Mouse (Mus musculus): Measurements from ENCODE around the gene Akt1s1.

Gene Akt1s1

GRCm38 (mm10) chr7:44848561-44849415 lies at the start of gene Akt1s1, which contains the start of gene Tbc1d17:
Gene Akt1s1, plus strand, starts transcription at chr7:44848991.
Gene Tbc1d17, minus strand, starts transcription at chr7:44849079.
- DNase-seq (ENCODE audit: extremely low read depth, insufficient read length, low spot score), result peak; percentile 99

GRCm38 (mm10) chr7:44808927-44809326 lies 39.9 kb upstream of the Akt1s1 start:
- no peak for DNase-seq (ENCODE audit: extremely low read depth, insufficient read length, low spot score)

GRCm38 (mm10) chr7:44809466-44809865 lies 39.3 kb upstream of the Akt1s1 start:
- DNase-seq (ENCODE audit: extremely low read depth, insufficient read length, low spot score), result no peak

- no peak for DNase-seq (ENCODE audit: extremely low read depth, insufficient read length, low spot score)
These were observed 38.4 kb upstream of the Akt1s1 start for GRCm38 (mm10) chr7:44810365-44810764.

- DNase-seq (ENCODE audit: extremely low read depth, insufficient read length, low spot score), result no peak
These were observed 37.8 kb upstream of the Akt1s1 start for GRCm38 (mm10) chr7:44810819-44811557.

- DNase-seq (ENCODE audit: extremely low read depth, insufficient read length, low spot score), result no peak
These were observed 36.0 kb upstream of the Akt1s1 start for GRCm38 (mm10) chr7:44812651-44813325.

GRCm38 (mm10) chr7:44813985-44814384 lies 34.8 kb upstream of the Akt1s1 start:
- no peak for DNase-seq (ENCODE audit: extremely low read depth, insufficient read length, low spot score)

- no peak for DNase-seq (ENCODE audit: extremely low read depth, insufficient read length, low spot score)
These were observed 34.4 kb upstream of the Akt1s1 start for GRCm38 (mm10) chr7:44814423-44814822.

- DNase-seq (ENCODE audit: extremely low read depth, insufficient read length, low spot score), result no peak
These were observed 33.7 kb upstream of the Akt1s1 start for GRCm38 (mm10) chr7:44814952-44815553.

GRCm38 (mm10) chr7:44815721-44816469 lies 32.9 kb upstream of the Akt1s1 start, which contains the start of the genes Nup62 and Il4i1:
Gene Nup62, plus strand, starts transcription at chr7:44816088.
Gene Il4i1, plus strand, starts transcription at chr7:44816387.
- DNase-seq (ENCODE audit: extremely low read depth, insufficient read length, low spot score), result peak; percentile 96

- peak; percentile 85 for DNase-seq (ENCODE audit: extremely low read depth, insufficient read length, low spot score)
These were observed 32.2 kb upstream of the Akt1s1 start, which contains the start of gene Atf5 for GRCm38 (mm10) chr7:44816470-44817021. Gene Atf5, minus strand, starts transcription at chr7:44816658.

- DNase-seq (ENCODE audit: extremely low read depth, insufficient read length, low spot score), result no peak
These were observed 31.4 kb upstream of the Akt1s1 start for GRCm38 (mm10) chr7:44817441-44817840.

GRCm38 (mm10) chr7:44818164-44818563 lies 30.6 kb upstream of the Akt1s1 start:
- DNase-seq (ENCODE audit: extremely low read depth, insufficient read length, low spot score), result peak; percentile 56

GRCm38 (mm10) chr7:44818751-44819235 lies 30.0 kb upstream of the Akt1s1 start:
- peak; percentile 76 for DNase-seq (ENCODE audit: extremely low read depth, insufficient read length, low spot score)

GRCm38 (mm10) chr7:44819391-44819790 lies 29.4 kb upstream of the Akt1s1 start:
- no peak for DNase-seq (ENCODE audit: extremely low read depth, insufficient read length, low spot score)

- DNase-seq (ENCODE audit: extremely low read depth, insufficient read length, low spot score), result no peak
These were observed 28.9 kb upstream of the Akt1s1 start for GRCm38 (mm10) chr7:44819863-44820262.

- DNase-seq (ENCODE audit: extremely low read depth, insufficient read length, low spot score), result no peak
These were observed 28.3 kb upstream of the Akt1s1 start for GRCm38 (mm10) chr7:44820525-44820924.

- no peak for DNase-seq (ENCODE audit: extremely low read depth, insufficient read length, low spot score)
These were observed 26.9 kb upstream of the Akt1s1 start for GRCm38 (mm10) chr7:44821666-44822448.

- no peak for DNase-seq (ENCODE audit: extremely low read depth, insufficient read length, low spot score)
These were observed 25.4 kb upstream of the Akt1s1 start for GRCm38 (mm10) chr7:44823409-44823808.
